ENCODE assay signal across 8 mouse cellular contexts in genomic region chr11:46431129-46431528, GRCm38 (mm10). TPM values are rescaled to one million over a fixed set of nuclear protein-coding genes. Genes with fewer than 3 reads are reported as not detected.
DNase-seq lines count a peak whose midpoint lies in the region; ATAC-seq lines count a peak whose summit lies in the region.

No protein-coding gene starts in this region.

- H3K27me3 ChIP-seq in limb, embryonic 10.5 days (ENCODE audit: low read depth, poor library complexity, severe bottlenecking), result no peaks in the 10 kb centered on the region
- no peaks in the 10 kb centered on the region for H3K27me3 ChIP-seq in midbrain, embryonic 14.5 days (ENCODE audit: control insufficient read depth, insufficient read depth, low read length)

- H3K4me1 ChIP-seq in limb, embryonic 10.5 days, result peaks cover under 1% of the 10 kb centered on the region; the same call in 1 of the 2 replicates
- H3K4me1 ChIP-seq in midbrain, embryonic 14.5 days (ENCODE audit: control insufficient read depth, insufficient read depth, low read length), result no peaks in the 10 kb centered on the region

- no peaks in the 10 kb centered on the region for H3K36me3 ChIP-seq in limb, embryonic 10.5 days
- no peaks in the 10 kb centered on the region for H3K36me3 ChIP-seq in midbrain, embryonic 14.5 days (ENCODE audit: control insufficient read depth, insufficient read depth, low read length)

- WGBS in limb, embryonic 10.5 days, result 18% methylated on average over 3 of the region's 3 CpGs
- 27% methylated on average over 3 of the region's 3 CpGs for WGBS in midbrain, embryonic 14.5 days

- ATAC-seq in granulocyte monocyte progenitor cell, adult 5-6 weeks (replicated peaks; ENCODE audit: poor library complexity, severe bottlenecking), result peak; percentile 99
- peak; percentile 85 for ATAC-seq in midbrain, embryonic 14.5 days (ENCODE audit: low FRiP score, low TSS enrichment)

- no peak overlapping the region for H3K4me2 ChIP-seq in midbrain, embryonic 14.5 days (ENCODE audit: low read length)

- no peak overlapping the region for H3K4me3 ChIP-seq in limb, embryonic 10.5 days
- H3K4me3 ChIP-seq in midbrain, embryonic 14.5 days (replicated peaks; ENCODE audit: low read depth, low read length), result no peak overlapping the region

- H3K9ac ChIP-seq in midbrain, embryonic 14.5 days (replicated peaks; ENCODE audit: low read length), result no peak overlapping the region

- H3K9me3 ChIP-seq in limb, embryonic 10.5 days (replicated peaks), result no peaks in the 10 kb centered on the region
- no peaks in the 10 kb centered on the region for H3K9me3 ChIP-seq in midbrain, embryonic 14.5 days (ENCODE audit: control insufficient read depth, low read length)

- peak; percentile 91 for DNase-seq in 416B (ENCODE audit: low read depth)
- peak; percentile 86 for DNase-seq in adrenal gland, postnatal 10 days
- peak; percentile 75 for DNase-seq in embryo, embryonic 11.5 days (ENCODE audit: low read depth, low spot score)
- DNase-seq in kidney, adult 8-10 months, result peak; percentile 61 to 75
- peak; percentile 76 for DNase-seq in limb, embryonic 10.5 days (ENCODE audit: low spot score)
- peak; percentile 94 for DNase-seq in midbrain, embryonic 14.5 days
- peak; percentile 49 to 77 for DNase-seq in spleen, adult 18-20 months

- no peak overlapping the region for H3K27ac ChIP-seq in limb, embryonic 10.5 days
- no peak overlapping the region for H3K27ac ChIP-seq in midbrain, embryonic 14.5 days (replicated peaks; ENCODE audit: low read depth, low read length)

RNA-seq across cellular contexts. Expression of gene Med7, which starts 5.6 kb away (rescaled TPM):
- 10 to 100 TPM; 27.5 to 31.9 TPM for total RNA-seq in adrenal gland, postnatal 10 days (2021)
- 26.5 and 58.6 TPM in 2 replicates for total RNA-seq in granulocyte monocyte progenitor cell, adult 5-6 weeks (2014; fragmentation: Nextera tagmentation)
- 16.6 and 17.4 TPM in 2 replicates for total RNA-seq in granulocyte monocyte progenitor cell, adult 5-6 weeks (2017)
- 93.7 and 97.6 TPM in 2 replicates for polyA plus RNA-seq in limb, embryonic 10.5 days (2016; fragmentation: Nextera tagmentation; extraction: Ambion mirVana)
- polyA plus RNA-seq in midbrain, embryonic 14.5 days (2014; fragmentation: Nextera tagmentation; extraction: Ambion mirVana), result 68.3 and 74.3 TPM in 2 replicates

RNA-seq across cellular contexts. Expression of gene Havcr2, which starts 23.6 kb away (rescaled TPM):
- under 1 TPM; 0.58 to 0.81 TPM for total RNA-seq in adrenal gland, postnatal 10 days (2021)
- total RNA-seq in granulocyte monocyte progenitor cell, adult 5-6 weeks (2014; fragmentation: Nextera tagmentation), result 0.28 TPM in 1 of 2 replicates, not detected in the other
- total RNA-seq in granulocyte monocyte progenitor cell, adult 5-6 weeks (2017), result 0.05 and 0.56 TPM in 2 replicates
- polyA plus RNA-seq in limb, embryonic 10.5 days (2016; fragmentation: Nextera tagmentation; extraction: Ambion mirVana), result 0.13 TPM in 1 of 2 replicates, not detected in the other
- polyA plus RNA-seq in midbrain, embryonic 14.5 days (2014; fragmentation: Nextera tagmentation; extraction: Ambion mirVana), result 0.18 TPM in 1 of 2 replicates, not detected in the other

RNA-seq across cellular contexts. Expression of gene Fam71b, which starts 34.8 kb away (rescaled TPM):
- total RNA-seq in adrenal gland, postnatal 10 days (2021), result not detected
- 1.6 TPM in 1 of 2 replicates, not detected in the other for total RNA-seq in granulocyte monocyte progenitor cell, adult 5-6 weeks (2014; fragmentation: Nextera tagmentation)
- not detected in 2 replicates for total RNA-seq in granulocyte monocyte progenitor cell, adult 5-6 weeks (2017)
- not detected in 2 replicates for polyA plus RNA-seq in limb, embryonic 10.5 days (2016; fragmentation: Nextera tagmentation; extraction: Ambion mirVana)
- polyA plus RNA-seq in midbrain, embryonic 14.5 days (2014; fragmentation: Nextera tagmentation; extraction: Ambion mirVana), result not detected in 2 replicates

RNA-seq across cellular contexts. Expression of gene Itk, which starts 41.8 kb away (rescaled TPM):
- 1 to 10 TPM; 2.0 to 2.5 TPM for total RNA-seq in adrenal gland, postnatal 10 days (2021)
- 0.28 TPM in 1 of 2 replicates, not detected in the other for total RNA-seq in granulocyte monocyte progenitor cell, adult 5-6 weeks (2014; fragmentation: Nextera tagmentation)
- 0.21 and 0.26 TPM in 2 replicates for total RNA-seq in granulocyte monocyte progenitor cell, adult 5-6 weeks (2017)
- not detected in 2 replicates for polyA plus RNA-seq in limb, embryonic 10.5 days (2016; fragmentation: Nextera tagmentation; extraction: Ambion mirVana)
- not detected in 2 replicates for polyA plus RNA-seq in midbrain, embryonic 14.5 days (2014; fragmentation: Nextera tagmentation; extraction: Ambion mirVana)
